Comparison of ENCODE assay signal across 15 mouse cellular contexts in genomic region chr10:117593041-117593570, GRCm38 (mm10).
"Had no signal": no experiment of that assay in that cellular context is flagged by ENCODE, and none has a peak within 500 bp of the region (broad histone marks: within the 10 kb centered on the region; RNA-seq: fewer than 3 reads in every experiment).

No protein-coding gene starts in this region.

- H3K27me3 ChIP-seq: neural tube, embryonic 13.5 days; neural tube, embryonic 15.5 days; stomach, embryonic 15.5 days had no signal

- H3K4me3 ChIP-seq: neural tube, embryonic 13.5 days; neural tube, embryonic 15.5 days; stomach, embryonic 15.5 days had no signal

- H3K9me3 ChIP-seq: neural tube, embryonic 13.5 days; neural tube, embryonic 15.5 days; stomach, embryonic 15.5 days had no signal

- DNase-seq: right cerebral cortex, adult 18-20 months; right cerebral cortex, postnatal 14 days; right cerebral cortex, postnatal 25 days; right cerebral cortex, postnatal 4 days; spleen, adult 18-20 months; thymus, adult 18-20 months; thymus, adult 2 months; thymus, postnatal 14 days; thymus, postnatal 25 days; thymus, postnatal 36 days; thymus, postnatal 4 days had no signal

- H3K4me2 ChIP-seq: neural tube, embryonic 13.5 days; neural tube, embryonic 15.5 days; stomach, embryonic 15.5 days had no signal

- H3K36me3 ChIP-seq: neural tube, embryonic 13.5 days; neural tube, embryonic 15.5 days; stomach, embryonic 15.5 days had no signal

- H3K4me1 ChIP-seq: neural tube, embryonic 13.5 days; neural tube, embryonic 15.5 days; stomach, embryonic 15.5 days had no signal

- H3K9ac ChIP-seq: neural tube, embryonic 13.5 days; neural tube, embryonic 15.5 days; stomach, embryonic 15.5 days had no signal

- H3K27ac ChIP-seq: neural tube, embryonic 13.5 days; neural tube, embryonic 15.5 days; stomach, embryonic 15.5 days; stomach, postnatal 0 days had no signal
